Mouse (Mus musculus): Measurements from ENCODE around the gene Rab44.
"Not testable (repeated sequence)": the region's sequence is repeated elsewhere in the genome, so short reads cannot be mapped to it uniquely, and the experiment has no call there.

Gene Rab44

GRCm38 (mm10) chr17:29113591-29114352 is at the start of gene Rab44:
Gene Rab44, plus strand, starts transcription at chr17:29114145.
- no peak for DNase-seq (ENCODE audit: low read depth, low spot score)
- no peaks in the 10 kb centered on the region for H3K27me3 ChIP-seq (ENCODE audit: control insufficient read depth, insufficient read depth, low read length, poor library complexity, severe bottlenecking)
- no peaks in the 10 kb centered on the region for H3K36me3 ChIP-seq (ENCODE audit: control insufficient read depth, insufficient read depth, low read length, poor library complexity, severe bottlenecking)

GRCm38 (mm10) chr17:29065245-29065940 is 48.6 kb upstream of the Rab44 start:
- no peaks in the 10 kb centered on the region for H3K36me3 ChIP-seq (ENCODE audit: control insufficient read depth, insufficient read depth, low read length, poor library complexity, severe bottlenecking)

GRCm38 (mm10) chr17:29065971-29066370 is 48.0 kb upstream of the Rab44 start:
- DNase-seq (ENCODE audit: low read depth, low spot score): no peak
- no peaks in the 10 kb centered on the region for H3K36me3 ChIP-seq (ENCODE audit: control insufficient read depth, insufficient read depth, low read length, poor library complexity, severe bottlenecking)
- H3K27me3 ChIP-seq (ENCODE audit: control insufficient read depth, insufficient read depth, low read length, poor library complexity, severe bottlenecking): no peaks in the 10 kb centered on the region

More at GRCm38 (mm10) chr17:29065245-29065940, 48.6 kb upstream of the Rab44 start:
- DNase-seq (ENCODE audit: low read depth, low spot score): no peak
- H3K27me3 ChIP-seq (ENCODE audit: control insufficient read depth, insufficient read depth, low read length, poor library complexity, severe bottlenecking): no peaks in the 10 kb centered on the region

- not testable (repeated sequence) for DNase-seq (ENCODE audit: low read depth, low spot score); H3K36me3 ChIP-seq (ENCODE audit: control insufficient read depth, insufficient read depth, low read length, poor library complexity, severe bottlenecking); H3K27me3 ChIP-seq (ENCODE audit: control insufficient read depth, insufficient read depth, low read length, poor library complexity, severe bottlenecking)
Observed at GRCm38 (mm10) chr17:29067416-29067815, 46.5 kb upstream of the Rab44 start.

- H3K27me3 ChIP-seq (ENCODE audit: control insufficient read depth, insufficient read depth, low read length, poor library complexity, severe bottlenecking): no peaks in the 10 kb centered on the region
Observed at GRCm38 (mm10) chr17:29067847-29068246, 46.1 kb upstream of the Rab44 start.

GRCm38 (mm10) chr17:29069063-29069462 is 44.9 kb upstream of the Rab44 start:
- no peak for DNase-seq (ENCODE audit: low read depth, low spot score)
- H3K27me3 ChIP-seq (ENCODE audit: control insufficient read depth, insufficient read depth, low read length, poor library complexity, severe bottlenecking): no peaks in the 10 kb centered on the region
- no peaks in the 10 kb centered on the region for H3K36me3 ChIP-seq (ENCODE audit: control insufficient read depth, insufficient read depth, low read length, poor library complexity, severe bottlenecking)

More at GRCm38 (mm10) chr17:29067847-29068246, 46.1 kb upstream of the Rab44 start:
- DNase-seq (ENCODE audit: low read depth, low spot score): no peak
- H3K36me3 ChIP-seq (ENCODE audit: control insufficient read depth, insufficient read depth, low read length, poor library complexity, severe bottlenecking): no peaks in the 10 kb centered on the region

GRCm38 (mm10) chr17:29071820-29072219 is 42.1 kb upstream of the Rab44 start:
- DNase-seq (ENCODE audit: low read depth, low spot score): peak; percentile 54
- H3K36me3 ChIP-seq (ENCODE audit: control insufficient read depth, insufficient read depth, low read length, poor library complexity, severe bottlenecking): no peaks in the 10 kb centered on the region
- H3K27me3 ChIP-seq (ENCODE audit: control insufficient read depth, insufficient read depth, low read length, poor library complexity, severe bottlenecking): no peaks in the 10 kb centered on the region

GRCm38 (mm10) chr17:29072701-29073307 is 41.1 kb upstream of the Rab44 start:
- DNase-seq (ENCODE audit: low read depth, low spot score): no peak
- Histone ChIP-seq H3K27me3 (ENCODE audit: control insufficient read depth, insufficient read depth, low read length, poor library complexity, severe bottlenecking) (no peaks in the 10 kb centered on the region), H3K36me3 (ENCODE audit: control insufficient read depth, insufficient read depth, low read length, poor library complexity, severe bottlenecking) (no peaks in the 10 kb centered on the region)

- Histone ChIP-seq H3K27me3 (ENCODE audit: control insufficient read depth, insufficient read depth, low read length, poor library complexity, severe bottlenecking) (no peaks in the 10 kb centered on the region), H3K36me3 (ENCODE audit: control insufficient read depth, insufficient read depth, low read length, poor library complexity, severe bottlenecking) (no peaks in the 10 kb centered on the region)
- DNase-seq (ENCODE audit: low read depth, low spot score): no peak
Observed at GRCm38 (mm10) chr17:29073313-29073712, 40.6 kb upstream of the Rab44 start.

GRCm38 (mm10) chr17:29074085-29074484 is 39.9 kb upstream of the Rab44 start:
- no peaks in the 10 kb centered on the region for H3K36me3 ChIP-seq (ENCODE audit: control insufficient read depth, insufficient read depth, low read length, poor library complexity, severe bottlenecking)
- DNase-seq (ENCODE audit: low read depth, low spot score): no peak
- H3K27me3 ChIP-seq (ENCODE audit: control insufficient read depth, insufficient read depth, low read length, poor library complexity, severe bottlenecking): no peaks in the 10 kb centered on the region

- Histone ChIP-seq H3K36me3 (ENCODE audit: control insufficient read depth, insufficient read depth, low read length, poor library complexity, severe bottlenecking) (no peaks in the 10 kb centered on the region), H3K27me3 (ENCODE audit: control insufficient read depth, insufficient read depth, low read length, poor library complexity, severe bottlenecking) (no peaks in the 10 kb centered on the region)
- no peak for DNase-seq (ENCODE audit: low read depth, low spot score)
Observed at GRCm38 (mm10) chr17:29076235-29076634, 37.7 kb upstream of the Rab44 start.

- H3K27me3 ChIP-seq (ENCODE audit: control insufficient read depth, insufficient read depth, low read length, poor library complexity, severe bottlenecking): no peaks in the 10 kb centered on the region
- no peaks in the 10 kb centered on the region for H3K36me3 ChIP-seq (ENCODE audit: control insufficient read depth, insufficient read depth, low read length, poor library complexity, severe bottlenecking)
- no peak for DNase-seq (ENCODE audit: low read depth, low spot score)
Observed at GRCm38 (mm10) chr17:29077786-29078509, 36.0 kb upstream of the Rab44 start.

GRCm38 (mm10) chr17:29078519-29079383 is 35.2 kb upstream of the Rab44 start:
- Histone ChIP-seq H3K36me3 (ENCODE audit: control insufficient read depth, insufficient read depth, low read length, poor library complexity, severe bottlenecking) (no peaks in the 10 kb centered on the region), H3K27me3 (ENCODE audit: control insufficient read depth, insufficient read depth, low read length, poor library complexity, severe bottlenecking) (no peaks in the 10 kb centered on the region)
- no peak for DNase-seq (ENCODE audit: low read depth, low spot score)
